Mouse (Mus musculus): Measurements from ENCODE around the gene Gm32742. TPM values are rescaled to one million over a fixed set of nuclear protein-coding genes. Genes with fewer than 3 reads are reported as not detected.

Gene Gm32742
- not detected for total RNA-seq (2023)

DNA sequence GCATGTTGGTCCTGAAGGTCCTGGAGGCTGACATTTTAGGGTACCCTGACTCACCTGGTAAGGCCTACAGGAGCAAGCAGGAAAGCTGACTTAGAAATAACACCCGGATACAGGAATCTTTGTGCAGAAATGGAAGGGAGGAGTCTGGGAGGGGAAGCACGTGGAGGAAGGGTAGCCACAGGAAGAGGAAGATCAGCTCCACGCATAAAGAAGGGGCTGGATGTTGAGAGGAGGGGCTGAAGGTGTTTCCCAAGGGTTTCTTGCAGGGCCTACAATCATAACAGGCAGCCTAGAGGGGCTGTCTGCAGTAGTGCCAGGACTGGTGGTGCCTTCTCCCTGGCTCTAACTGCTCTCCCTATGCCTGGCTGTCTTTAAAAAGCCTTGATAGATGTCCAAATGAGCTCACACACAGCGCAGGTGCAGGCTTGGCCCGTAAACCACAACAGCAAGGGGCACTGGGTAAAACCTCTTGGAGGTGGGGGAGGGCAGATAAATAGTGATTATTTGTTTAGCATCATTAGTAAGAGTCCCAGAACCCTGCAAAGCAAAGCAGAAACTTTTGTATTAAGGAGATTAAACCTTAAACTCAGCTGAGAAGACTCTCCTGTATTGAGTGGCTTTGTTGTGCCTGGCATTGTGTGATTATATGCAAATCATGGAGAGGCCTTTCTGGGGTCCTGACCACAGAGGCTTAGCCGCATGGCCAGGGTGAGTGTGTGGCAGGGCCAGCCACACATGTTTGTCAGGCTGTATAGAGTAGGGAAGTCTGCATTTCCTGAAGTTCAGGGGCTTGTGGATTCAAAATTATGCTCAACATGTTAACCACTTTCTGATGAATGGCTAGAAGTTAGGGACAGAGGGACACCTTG lies at the start of gene Gm32742:
TSS of gene Gm32742 (minus strand) at position 206 of the 869 bp plus-strand sequence.

DNA sequence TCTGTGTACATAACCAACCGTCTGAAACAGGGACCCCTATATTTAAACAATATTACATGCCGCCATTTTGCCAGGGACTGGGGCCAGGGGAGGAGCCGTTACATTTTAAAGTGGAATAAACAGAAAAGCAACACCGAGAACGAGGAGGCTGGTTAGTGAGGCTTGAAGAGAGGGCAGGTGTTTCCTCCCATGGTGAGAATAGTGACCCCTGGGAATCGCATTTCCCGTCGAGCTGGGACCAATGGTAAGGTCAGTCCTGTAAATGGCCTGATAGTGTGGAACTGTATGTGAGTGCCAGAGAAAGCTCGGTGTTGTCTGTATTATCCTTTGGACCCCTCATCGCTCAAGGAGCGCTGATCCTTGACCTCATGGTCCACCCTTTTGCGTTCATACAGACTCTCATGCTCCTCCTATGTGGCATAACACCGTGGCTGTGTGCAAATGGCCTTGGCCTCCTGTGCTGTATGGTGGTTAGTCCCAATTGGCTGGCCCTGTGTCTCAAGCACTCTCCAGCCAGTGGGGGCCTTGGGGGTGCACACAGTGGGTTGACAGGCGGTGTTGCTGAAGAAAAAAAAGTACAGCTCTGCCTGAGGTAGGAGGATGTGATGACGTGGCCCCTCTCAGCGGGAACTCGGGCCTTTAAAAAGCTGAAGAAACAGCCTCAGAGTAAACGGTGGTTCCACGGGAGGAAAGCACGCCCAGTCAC lies 47.9 kb upstream of the Gm32742 start, which contains the start of gene Pou2af1:
TSS of gene Pou2af1 (plus strand) at position 686 of the 706 bp plus-strand sequence.

DNA sequence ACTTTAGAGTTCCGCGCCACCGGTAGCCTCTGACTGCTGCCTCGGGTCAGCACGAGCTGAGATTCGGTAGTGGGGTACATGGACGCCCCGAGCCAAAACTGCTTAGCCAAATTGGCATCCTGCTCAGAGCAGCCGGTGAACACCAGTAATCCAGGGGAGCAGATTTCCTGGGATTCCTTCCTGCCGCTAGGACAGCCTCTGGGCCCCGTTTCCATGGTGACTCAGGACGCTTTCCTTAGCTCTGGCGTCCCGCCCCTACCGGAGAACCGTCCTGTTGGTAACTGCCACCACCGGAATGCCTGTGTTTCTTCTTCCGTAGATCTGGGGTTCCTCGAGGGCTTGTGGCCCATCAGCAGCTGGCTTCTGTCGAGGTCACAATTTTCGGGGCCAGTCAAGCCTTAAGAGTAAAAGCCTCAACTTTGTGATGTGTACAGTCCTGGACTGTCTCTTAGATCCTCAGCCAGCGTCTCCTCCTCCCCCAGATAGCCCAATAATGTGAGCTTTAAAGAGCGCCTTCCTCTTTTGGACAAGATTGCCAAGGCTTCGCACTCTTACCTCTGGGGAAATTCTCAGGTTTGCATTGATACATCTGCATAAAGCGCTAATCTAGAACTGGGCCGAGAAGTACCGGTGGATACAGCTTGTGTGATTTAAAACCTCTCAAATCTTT lies 63.4 kb downstream of the Gm32742 start, which contains the start of gene 4833427G06Rik:
TSS of gene 4833427G06Rik (minus strand) at position 323 of the 670 bp plus-strand sequence.

Other genes starting within 250 kb of the Gm32742 start
- gene Sik2, start 156.4 kb downstream of the Gm32742 start, total RNA-seq (2023), result 10 to 100 TPM; 35.6 to 39.5 TPM
- not detected for gene Btg4, start 104.6 kb downstream of the Gm32742 start, total RNA-seq (2023)
- gene Layn, start 88.4 kb downstream of the Gm32742 start, total RNA-seq (2023), result not detected
- not detected for gene 4833427G06Rik, start 63.4 kb downstream of the Gm32742 start, total RNA-seq (2023)
- gene Pou2af1, start 48.2 kb upstream of the Gm32742 start, total RNA-seq (2023), result 100 to 1,000 TPM; 410 to 414 TPM
- not detected for gene Colca2, start 113.1 kb upstream of the Gm32742 start, total RNA-seq (2023)
- under 1 TPM in 1 of 2 experiments, not detected in 1; 0.70 TPM for gene 1810046K07Rik, start 163.4 kb upstream of the Gm32742 start, total RNA-seq (2023)

Data from B cell, adult 67 days (primary cell).